Mouse (Mus musculus) cerebellum, postnatal 10 days (tissue): ENCODE data around the gene Exoc6.

Experiments used
- DNase-seq, 2 experiments: peaks; one replicate each; pipeline ENCODE4 v3.0.0; 2021; ENCODE audit warnings: mixed read lengths in 2 of 2

Exoc6 gene

GRCm38 (mm10) chr19:37585210-37585609 lies 35.0 kb downstream of the Exoc6 start:
- DNase-seq, result no peak

DNA sequence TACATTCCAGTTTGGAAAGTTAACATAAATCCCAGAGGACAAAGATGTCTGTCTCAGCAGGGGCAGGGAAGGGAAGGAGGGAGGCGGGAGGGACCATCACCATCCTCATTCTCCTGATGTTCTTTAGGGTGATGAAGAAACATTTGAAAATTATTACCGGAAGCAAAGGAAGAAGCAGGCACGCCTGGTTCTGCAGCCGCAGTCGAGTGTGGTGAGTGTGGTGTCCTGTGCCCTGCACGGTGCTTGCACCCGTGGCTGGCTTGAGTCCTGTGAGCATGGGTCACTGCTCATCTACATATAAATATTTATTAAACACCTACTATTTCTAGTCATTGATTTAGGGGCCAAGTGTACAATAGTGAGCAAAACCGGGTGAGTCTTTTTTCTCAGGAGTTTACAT lies 35.5 kb downstream of the Exoc6 start:
- no peak for DNase-seq

- DNase-seq, result no peak
Observed at GRCm38 (mm10) chr19:37590544-37590943, 40.3 kb downstream of the Exoc6 start.

GRCm38 (mm10) chr19:37601968-37602848 lies 52.0 kb downstream of the Exoc6 start:
- DNase-seq, result peak; percentile 61 to 73

DNA sequence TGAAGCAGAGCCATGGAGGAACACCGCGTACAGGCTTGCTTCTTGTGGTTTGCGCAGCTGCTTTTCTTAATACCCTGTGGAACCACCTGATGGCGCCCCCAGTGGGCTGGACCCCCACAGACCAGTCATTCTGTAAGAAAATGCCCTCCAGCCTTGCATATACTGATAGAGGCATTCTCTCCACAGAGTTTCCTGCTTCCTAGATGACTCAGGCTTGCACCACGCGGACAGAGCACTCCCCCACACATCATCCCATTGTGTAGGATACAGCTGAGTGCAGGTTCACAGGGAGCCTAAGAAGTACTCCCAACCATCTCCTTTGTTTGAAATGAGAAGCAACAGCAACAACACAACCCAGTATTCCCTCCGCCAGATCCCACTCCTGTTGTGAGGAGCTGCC lies 59.8 kb downstream of the Exoc6 start:
- no peak for DNase-seq

DNA sequence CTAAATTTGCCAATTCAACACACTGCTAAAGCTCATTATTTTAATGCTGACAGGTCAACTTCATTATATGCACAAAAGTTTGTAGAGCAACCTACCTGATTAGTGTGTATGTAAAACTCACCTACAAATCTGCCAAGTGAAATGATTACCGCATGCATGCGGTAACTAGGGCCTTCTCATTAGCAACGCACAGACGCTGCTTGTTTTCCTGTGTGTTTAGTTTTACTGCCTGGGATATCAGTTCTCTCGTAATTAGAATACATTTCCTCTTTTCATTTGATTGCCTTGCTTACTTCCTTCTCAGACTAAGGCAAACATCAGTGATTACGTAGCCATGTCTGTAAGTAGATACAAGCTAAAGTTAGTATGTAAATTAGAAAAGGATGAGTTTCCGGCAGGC lies 62.7 kb downstream of the Exoc6 start:
- no peak for DNase-seq

- no peak for DNase-seq
Observed at GRCm38 (mm10) chr19:37615039-37615630, 64.9 kb downstream of the Exoc6 start.

DNA sequence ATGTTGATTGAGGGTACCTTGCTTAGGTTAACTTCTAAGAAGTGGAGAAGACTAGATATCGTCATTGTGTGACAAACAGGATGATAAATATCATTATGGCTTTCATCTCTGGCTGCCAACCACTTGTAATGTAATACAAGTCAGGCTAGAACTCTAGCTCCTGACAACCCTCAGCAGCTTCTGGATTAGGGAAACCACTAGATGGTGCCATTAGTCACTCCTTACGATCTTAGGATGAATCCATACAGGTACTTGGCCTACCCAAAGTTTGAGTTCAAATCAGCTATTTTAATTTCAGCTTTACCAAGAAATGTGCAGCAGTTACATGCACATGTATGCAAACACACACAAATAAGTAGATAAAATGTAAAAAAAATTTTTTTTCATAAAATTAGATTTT lies 97.8 kb downstream of the Exoc6 start:
- DNase-seq, result peak in 1 of 2 experiments; percentile 9

DNA sequence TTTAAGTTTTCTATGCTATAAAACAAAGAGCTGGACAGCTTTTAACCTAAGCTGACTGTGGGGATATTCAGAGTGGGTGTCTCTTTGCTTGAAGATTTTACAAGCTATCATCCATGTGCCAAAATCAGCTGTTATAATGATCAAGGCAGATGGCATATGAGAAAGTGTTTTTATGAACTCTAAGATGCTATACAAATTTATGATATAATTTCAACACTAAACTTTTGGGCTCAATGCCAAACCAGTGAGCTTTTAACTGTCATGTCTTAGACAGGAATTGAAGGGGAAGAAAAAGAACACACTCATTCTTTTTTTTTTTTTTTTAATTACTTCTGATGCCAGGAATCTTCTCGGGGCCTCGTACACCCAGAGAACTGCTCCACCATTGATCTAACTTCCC lies 100.3 kb downstream of the Exoc6 start:
- no peak for DNase-seq

GRCm38 (mm10) chr19:37654012-37654411 lies 103.8 kb downstream of the Exoc6 start:
- DNase-seq, result no peak

GRCm38 (mm10) chr19:37656441-37656840 lies 106.2 kb downstream of the Exoc6 start:
- no peak for DNase-seq

DNA sequence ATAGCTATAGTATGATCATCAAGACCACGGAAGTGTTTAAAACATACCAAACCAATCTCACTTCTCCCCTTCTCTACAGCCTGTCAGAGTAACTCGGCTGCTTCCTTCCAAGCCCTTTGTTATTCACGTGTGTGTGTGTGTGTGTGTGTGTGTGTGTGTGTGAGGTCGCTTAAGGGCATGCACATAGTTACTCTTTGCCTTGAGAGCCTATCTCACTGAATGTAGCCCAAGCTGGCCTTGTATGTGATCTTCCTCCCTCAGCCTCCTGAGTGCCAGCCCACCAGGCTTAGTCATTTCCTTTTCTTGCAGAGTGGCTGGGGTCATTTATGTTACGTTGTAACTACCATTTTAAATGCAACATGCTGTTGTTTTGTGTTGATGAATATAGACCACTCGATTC lies 115.0 kb downstream of the Exoc6 start:
- no peak for DNase-seq

- DNase-seq, result no peak
Observed at GRCm38 (mm10) chr19:37667855-37668594, 117.8 kb downstream of the Exoc6 start.

DNA sequence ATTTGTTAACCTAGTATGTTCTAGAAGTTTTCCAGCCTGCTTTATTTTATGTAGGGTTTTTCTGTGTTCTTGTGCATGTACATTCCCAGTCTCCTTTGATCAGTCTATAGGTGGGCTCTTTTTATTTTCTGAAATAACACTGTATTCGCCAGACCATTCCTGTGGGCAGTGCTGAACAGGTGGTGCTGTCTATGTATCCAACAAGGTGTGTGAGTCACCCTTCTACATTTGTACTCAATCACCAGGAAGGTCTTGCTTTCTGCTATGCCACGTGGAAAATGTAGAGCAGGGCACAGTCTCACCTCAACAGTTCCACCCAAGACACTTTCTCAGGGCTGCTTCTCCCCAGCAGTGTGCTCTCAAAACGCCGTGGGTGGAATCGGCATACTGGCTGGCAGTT lies 118.4 kb downstream of the Exoc6 start:
- DNase-seq, result no peak

- DNase-seq, result no peak
Observed at GRCm38 (mm10) chr19:37669486-37669885, 119.3 kb downstream of the Exoc6 start.

DNA sequence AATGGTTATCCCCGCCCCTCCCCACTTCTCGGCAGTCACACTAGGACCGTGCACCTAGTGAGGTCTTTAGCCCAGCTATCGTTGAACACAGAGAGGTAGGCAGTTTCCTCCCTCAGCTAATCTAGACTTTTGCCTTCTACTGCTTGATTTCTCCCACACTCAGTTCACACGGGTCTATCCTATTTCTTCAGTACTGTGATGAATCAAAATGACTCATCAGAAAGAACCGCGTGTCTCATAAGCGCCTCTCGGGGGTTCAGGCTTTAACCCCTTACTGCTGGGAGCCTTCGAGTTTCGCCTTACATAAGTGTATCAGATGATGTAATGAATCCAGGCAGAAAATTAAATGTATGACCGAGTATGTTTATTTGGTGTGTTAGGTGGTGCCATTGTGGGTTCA lies 123.2 kb downstream of the Exoc6 start:
- DNase-seq, result no peak

DNA sequence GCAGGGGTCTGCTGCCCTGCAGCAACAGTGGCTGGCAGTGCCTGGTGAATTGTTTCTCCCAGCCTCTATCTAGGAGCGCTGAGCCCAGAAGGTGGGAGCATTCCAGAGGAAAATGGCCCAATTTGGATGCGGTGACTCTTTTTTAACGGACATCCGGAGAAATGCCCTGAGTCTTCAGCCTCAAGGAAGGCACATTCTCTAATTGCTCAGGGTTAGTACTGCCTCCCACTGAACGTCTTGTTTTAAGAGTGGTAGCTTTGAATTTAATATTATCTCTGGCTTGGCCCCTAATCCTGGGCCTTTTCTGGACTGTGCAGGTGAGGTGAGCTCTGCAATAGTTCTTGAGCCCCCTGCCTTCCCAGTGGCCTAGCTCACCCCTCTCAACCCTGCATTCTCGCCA lies 135.1 kb downstream of the Exoc6 start, which contains the start of gene Cyp26c1:
Cyp26c1 (plus strand) TSS at position 301 of the 400 bp plus-strand sequence.
- DNase-seq, result no peak

- DNase-seq, result no peak
Observed at GRCm38 (mm10) chr19:37686347-37686746, 136.1 kb downstream of the Exoc6 start.

- DNase-seq, result peak; percentile 46 to 50
Observed at GRCm38 (mm10) chr19:37686941-37687850, 137.0 kb downstream of the Exoc6 start.

DNA sequence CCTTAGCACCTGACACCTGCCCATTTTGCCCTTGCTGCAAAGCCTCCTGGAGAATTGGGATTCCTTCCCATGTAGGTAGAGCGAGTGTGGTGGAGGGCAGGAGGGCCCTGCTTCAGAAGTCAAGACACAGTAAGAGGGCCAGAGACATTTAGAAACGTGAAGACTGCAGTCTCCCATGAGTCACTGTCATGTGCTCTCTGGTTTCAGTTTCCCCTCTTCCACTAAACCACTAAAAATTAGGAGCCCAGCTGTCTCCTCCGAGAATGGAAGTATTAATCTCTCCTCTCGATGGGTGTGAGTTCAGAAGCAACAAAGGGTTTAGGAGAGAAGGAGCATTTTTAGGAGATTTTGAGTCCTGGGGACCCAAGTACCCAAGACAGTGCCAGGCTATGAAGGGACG lies 139.3 kb downstream of the Exoc6 start:
- no peak for DNase-seq

DNA sequence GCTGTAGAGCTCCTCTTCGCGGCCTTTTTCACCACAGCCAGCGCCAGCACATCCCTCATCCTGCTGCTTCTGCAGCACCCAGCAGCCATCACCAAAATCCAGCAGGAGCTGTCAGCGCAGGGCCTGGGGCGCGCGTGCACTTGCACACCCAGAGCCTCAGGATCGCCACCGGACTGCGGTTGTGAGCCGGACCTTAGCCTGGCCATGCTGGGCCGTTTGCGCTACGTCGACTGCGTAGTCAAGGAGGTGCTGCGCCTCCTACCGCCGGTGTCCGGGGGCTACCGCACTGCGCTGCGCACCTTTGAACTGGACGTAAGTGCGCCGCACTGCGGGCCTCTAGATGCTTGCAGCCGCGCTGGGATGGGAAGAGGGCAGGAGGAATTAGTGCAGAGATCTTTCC lies 140.5 kb downstream of the Exoc6 start:
- DNase-seq, result peak; percentile 36 to 38

DNA sequence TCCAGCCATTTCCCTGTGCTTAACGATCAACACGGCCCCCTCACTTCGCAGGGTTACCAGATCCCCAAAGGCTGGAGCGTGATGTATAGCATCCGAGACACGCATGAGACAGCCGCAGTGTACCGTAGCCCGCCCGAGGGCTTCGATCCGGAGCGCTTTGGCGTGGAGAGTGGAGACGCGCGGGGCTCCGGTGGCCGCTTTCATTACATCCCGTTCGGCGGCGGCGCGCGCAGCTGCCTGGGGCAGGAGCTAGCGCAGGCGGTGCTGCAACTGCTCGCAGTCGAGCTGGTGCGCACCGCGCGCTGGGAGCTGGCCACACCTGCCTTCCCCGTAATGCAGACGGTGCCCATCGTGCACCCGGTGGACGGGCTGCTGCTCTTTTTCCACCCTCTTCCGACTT lies 142.7 kb downstream of the Exoc6 start:
- peak; percentile 40 to 56 for DNase-seq

- no peak for DNase-seq
Observed at GRCm38 (mm10) chr19:37695146-37695545, 144.9 kb downstream of the Exoc6 start.
